Mouse (Mus musculus) CD4-positive, CD25-positive, alpha-beta regulatory T cell (primary cell): Measurements from ENCODE around the gene Oas1g. TPM values are rescaled to one million over a fixed set of nuclear protein-coding genes. Genes with fewer than 3 reads are reported as not detected.

ENCODE experiments used
- polyA plus RNA-seq: library from polyadenylated mRNA; unstranded; fragments of 100-300 nt; shearing (Covaris generic); gene quantifications from one replicate; pipeline ENCODE4 v1.2.1, GENCODE M21; 2017

Gene Oas1g
- polyA plus RNA-seq, result 0.39 TPM

DNA sequence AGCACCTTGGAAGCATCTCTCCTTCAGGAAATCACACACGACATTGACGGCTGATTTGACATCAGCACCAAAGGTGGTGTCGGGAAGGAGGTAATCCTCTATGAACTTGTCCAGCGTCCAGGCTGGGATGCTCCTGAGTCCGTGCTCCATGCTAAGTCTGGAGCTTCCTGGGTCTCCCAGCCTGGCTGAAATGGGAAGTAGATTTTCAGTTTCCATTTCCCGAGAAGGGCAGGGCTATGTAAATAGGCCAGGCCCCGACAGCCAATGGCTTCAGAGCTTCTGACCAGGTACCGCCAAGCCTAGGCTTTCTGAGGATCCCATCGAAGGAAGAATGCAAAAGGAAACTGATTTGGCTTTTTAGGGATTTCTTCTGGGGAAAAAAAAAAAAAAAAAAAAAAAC is at the start of gene Oas1g:
Gene Oas1g, minus strand, starts transcription at position 201 of the 400 bp plus-strand sequence.

DNA sequence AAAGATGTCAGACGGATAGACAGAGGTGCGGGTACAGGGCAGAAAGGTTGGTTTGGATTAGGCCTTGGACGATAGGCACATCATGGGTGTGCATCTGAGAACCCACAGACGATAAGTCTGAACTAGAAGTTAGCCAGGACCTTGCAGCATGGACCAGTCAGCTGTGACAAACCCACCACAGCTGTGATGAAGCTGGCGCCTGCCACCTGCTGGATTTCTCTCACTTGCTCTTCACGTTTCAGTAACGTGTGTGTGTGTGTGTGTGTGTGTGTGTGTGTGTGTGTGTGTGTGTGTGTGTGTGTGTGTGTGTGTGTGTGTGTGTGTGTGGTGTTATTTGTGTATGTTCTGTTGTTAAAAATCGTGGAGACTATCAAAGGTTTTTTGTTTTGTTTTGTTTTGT is 26.8 kb upstream of the Oas1g start, which contains the start of gene Oas1d:
Gene Oas1d, plus strand, starts transcription at position 333 of the 400 bp plus-strand sequence.

GRCm38 (mm10) chr5:120906791-120907733 is 19.6 kb upstream of the Oas1g start, which contains the start of gene Oas1a:
Gene Oas1a, minus strand, starts transcription at chr5:120907521.

DNA sequence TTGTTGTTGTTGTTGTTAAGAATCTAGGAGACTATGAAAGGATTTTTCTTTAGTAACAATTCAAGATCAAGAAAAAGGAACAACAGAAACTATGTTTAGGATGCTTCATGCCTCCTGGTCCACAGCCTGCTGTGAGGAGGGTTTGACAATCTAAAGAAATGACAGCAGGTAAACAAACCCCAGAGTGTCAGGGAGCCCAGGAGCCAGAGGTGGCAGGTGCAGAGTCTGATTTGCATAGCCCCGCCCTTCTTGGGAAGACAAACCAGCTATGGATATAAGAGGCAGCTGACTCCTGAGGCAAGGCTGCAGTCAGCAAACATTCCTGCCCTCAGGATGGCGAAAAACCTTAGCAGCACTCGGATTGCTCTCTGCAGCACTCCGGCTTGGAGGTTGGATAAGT is 26.3 kb downstream of the Oas1g start, which contains the start of gene Oas1h:
Gene Oas1h, plus strand, starts transcription at position 301 of the 400 bp plus-strand sequence.

DNA sequence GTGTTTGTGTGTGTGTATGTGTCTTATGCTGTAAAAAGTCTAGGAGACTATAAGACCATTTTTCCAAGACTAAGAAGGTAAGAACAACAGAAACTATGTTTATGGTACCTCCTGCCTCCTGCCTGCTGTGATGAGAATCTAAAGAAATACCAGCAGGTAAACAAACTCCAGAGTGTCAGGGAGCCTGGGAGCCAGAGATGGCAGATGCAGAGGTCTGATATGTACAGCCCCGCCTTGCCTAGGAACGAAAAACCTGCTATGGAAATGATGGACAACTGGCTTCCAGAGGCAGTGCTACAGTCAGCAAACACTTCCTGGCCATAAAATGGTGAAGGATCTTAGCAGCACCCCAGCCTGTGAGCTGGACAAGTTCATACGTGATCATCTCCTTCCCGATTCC is 40.3 kb downstream of the Oas1g start, which contains the start of gene Oas1f:
Gene Oas1f, plus strand, starts transcription at position 301 of the 400 bp plus-strand sequence.

Other genes with a start within 250 kb of the Oas1g start
- 19.2 TPM for gene Rasal1, start 238.8 kb downstream of the Oas1g start, polyA plus RNA-seq
- gene Dtx1, start 175.7 kb downstream of the Oas1g start, polyA plus RNA-seq, result 240 TPM
- gene Oas2, start 137.8 kb downstream of the Oas1g start, polyA plus RNA-seq, result 3.6 TPM
- gene Oas3, start 110.0 kb downstream of the Oas1g start, polyA plus RNA-seq, result 12.6 TPM
- gene Oas1e, start 92.1 kb downstream of the Oas1g start, polyA plus RNA-seq, result not detected
- 16.6 TPM for gene Oas1c, start 75.1 kb downstream of the Oas1g start, polyA plus RNA-seq
- not detected for gene Oas1f, start 40.2 kb downstream of the Oas1g start, polyA plus RNA-seq
- gene Oas1h, start 26.2 kb downstream of the Oas1g start, polyA plus RNA-seq, result not detected
- gene Oas1a, start 19.9 kb upstream of the Oas1g start, polyA plus RNA-seq, result 21.7 TPM
- gene Oas1d, start 26.9 kb upstream of the Oas1g start, polyA plus RNA-seq, result not detected
- not detected for gene Rph3a, start 122.5 kb upstream of the Oas1g start, polyA plus RNA-seq